Mouse (Mus musculus) cortical plate, adult 2 months (tissue): ENCODE data around the gene Cacng8.

Source experiments
- CTCF ChIP-seq: fragments of 200-500 bp; IDR thresholded peaks from 2 replicates; pipeline ENCODE4 v1.5.1; 2011; ENCODE audit warnings: mild to moderate bottlenecking, control low read depth, low read length; ENCODE audit not compliant: insufficient read depth; ENCODE audit errors: extremely low read depth
- POLR2A ChIP-seq: fragments of 200-500 bp; IDR thresholded peaks from 2 replicates; pipeline ENCODE4 v1.6.1; 2011; ENCODE audit warnings: mild to moderate bottlenecking, low read length, control low read depth; ENCODE audit not compliant: insufficient read depth; ENCODE audit errors: extremely low read depth

DNA sequence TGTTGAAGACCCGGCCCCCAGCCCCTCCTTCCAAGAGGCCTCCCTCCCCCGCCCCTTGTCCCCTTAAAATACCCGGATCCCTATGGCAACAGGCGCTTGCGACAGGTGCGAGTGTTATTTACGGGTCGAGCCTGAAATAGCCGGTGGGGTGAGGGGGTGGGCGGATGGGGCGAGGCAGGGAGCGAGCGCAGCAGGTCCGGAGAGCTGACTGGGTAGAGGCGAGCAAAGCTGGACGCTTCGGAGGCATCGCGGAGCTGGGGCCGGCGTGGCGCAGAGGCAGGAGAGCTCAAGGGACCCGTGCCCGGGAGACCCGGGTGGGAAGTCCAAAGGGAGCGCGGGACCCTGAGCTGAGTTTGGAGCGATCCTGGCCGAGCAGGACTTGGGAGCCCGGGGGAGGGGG is 32.9 kb downstream of the Cacng8 start:
- TF ChIP-seq CTCF (no peak), POLR2A (no peak)
